Mouse (Mus musculus) kidney, adult 2 months (tissue): ENCODE results near the gene Mtif2.

Experiments
- CTCF ChIP-seq: fragments of 200-500 bp; conservative IDR thresholded peaks from 2 replicates; pipeline ENCODE4 v1.5.1; 2011; ENCODE audit warnings: low read depth, mild to moderate bottlenecking, control low read depth, low read length, moderate library complexity, mixed read lengths; ENCODE audit not compliant: insufficient read depth, insufficient read length
- POLR2A ChIP-seq: fragments of 200-500 bp; IDR thresholded peaks from one replicate; pipeline ENCODE4 v1.6.1; 2011; ENCODE audit warnings: low read depth, low read length, control low read depth

DNA sequence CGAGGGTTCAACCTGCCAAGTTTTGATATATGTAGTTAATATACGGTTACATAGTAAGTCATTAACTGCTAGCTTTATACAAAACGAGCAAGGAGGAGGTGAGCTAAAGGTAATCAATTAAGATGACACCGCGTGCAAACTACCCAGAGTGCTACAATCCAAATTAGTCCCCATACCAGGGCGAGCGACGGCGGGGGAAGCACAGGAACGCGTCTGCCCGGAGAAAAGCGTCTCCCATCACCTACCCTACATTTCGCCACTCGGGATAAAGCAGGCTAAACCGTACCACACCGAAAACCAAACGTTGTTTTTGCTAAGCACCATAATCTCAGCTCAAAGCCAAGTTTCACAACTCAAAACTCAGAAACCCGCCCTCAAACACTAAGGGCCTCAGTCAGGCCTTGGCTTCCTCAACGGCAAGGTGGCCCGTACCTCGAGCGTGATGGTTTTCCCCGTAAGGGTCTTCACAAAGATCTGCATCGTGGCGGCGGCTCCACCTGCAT is 21.1 kb downstream of the Mtif2 start:
- TF ChIP-seq CTCF (no peak), POLR2A (no peak)
